Mouse (Mus musculus): Measurements from ENCODE around the gene Pi4ka. TPM values are rescaled to one million over a fixed set of nuclear protein-coding genes. Genes with fewer than 3 reads are reported as not detected.

Gene Pi4ka
- polyA plus RNA-seq, 1 experiment = 46.1 TPM

DNA sequence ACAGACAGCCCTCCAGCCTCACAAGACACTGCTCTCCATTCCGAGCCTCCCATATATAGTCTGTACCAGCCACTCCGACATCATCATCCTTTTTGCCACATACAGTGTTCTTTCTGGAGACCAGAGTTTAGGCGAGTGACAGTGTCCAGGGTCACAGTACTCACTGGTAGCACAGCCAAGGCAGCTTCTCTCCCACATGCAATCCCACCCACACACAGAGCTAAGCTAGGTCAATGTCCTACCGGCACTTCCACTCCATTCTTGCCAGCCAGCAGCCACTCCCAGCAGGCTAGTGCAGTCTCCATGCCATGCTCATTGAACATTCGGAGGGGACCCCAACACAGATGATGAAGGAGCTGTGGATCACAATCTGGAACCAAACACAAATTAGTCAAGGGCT lies 98.7 kb downstream of the Pi4ka start:
- TF ChIP-seq CTCF (IDR thresholded peaks at IDR 0.05; ENCODE audit: control insufficient read depth, insufficient read depth, low read length) (no peak), POLR2A (IDR thresholded peaks at IDR 0.05; ENCODE audit: borderline replicate concordance, control insufficient read depth, low read depth, low read length) (no peak)
- H3K4me1 ChIP-seq (ENCODE audit: control insufficient read depth, insufficient read depth, low read length) = peaks cover 3% of the 10 kb centered on the region; the same call in 1 of the 2 replicates
- no peak overlapping the region for H3K27ac ChIP-seq (ENCODE audit: control insufficient read depth, insufficient read depth, low read depth, low read length, poor library complexity)
- no peak overlapping the region for H3K4me3 ChIP-seq (replicated peaks; ENCODE audit: control insufficient read depth, low read depth, low read length)
- WGBS = 88% methylated on average over 5 of the region's 5 CpGs

DNA sequence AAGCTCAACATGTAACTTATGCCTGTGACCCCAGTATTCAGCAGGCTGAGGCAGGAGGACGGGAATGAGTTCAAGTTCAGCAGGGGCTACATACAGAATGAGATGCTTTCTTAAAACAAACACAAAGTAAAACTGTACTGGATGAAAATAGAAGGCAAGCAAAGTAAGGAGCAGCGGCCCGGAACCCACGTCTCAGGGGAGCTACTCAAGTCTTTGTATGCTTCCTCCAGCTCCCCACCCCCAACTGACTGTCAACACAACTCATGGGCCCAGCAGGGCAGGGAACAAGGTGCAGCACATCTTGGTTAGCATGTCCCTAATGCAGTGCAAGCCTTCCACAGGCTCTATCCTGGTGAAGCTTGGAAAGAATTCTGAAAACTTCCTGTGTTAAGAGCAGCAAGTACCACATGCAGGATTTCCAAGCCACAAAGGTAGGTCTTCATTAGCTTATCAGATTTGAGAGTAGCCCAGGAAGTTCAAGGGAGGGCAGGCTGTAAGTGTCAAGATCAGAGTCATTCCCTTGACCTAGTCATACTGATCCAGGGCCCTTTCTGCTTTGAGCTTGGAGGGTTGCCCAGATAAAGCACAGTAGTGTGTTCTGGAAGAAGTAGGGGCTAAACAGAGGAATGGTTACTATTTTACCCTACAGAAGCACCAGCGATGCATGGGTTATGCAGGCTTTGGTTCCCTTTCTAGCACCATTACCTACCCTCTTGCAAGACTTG lies 102.4 kb downstream of the Pi4ka start:
- no peak overlapping the region for H3K4me3 ChIP-seq (replicated peaks; ENCODE audit: control insufficient read depth, low read depth, low read length)
- TF ChIP-seq POLR2A (IDR thresholded peaks at IDR 0.05; ENCODE audit: borderline replicate concordance, control insufficient read depth, low read depth, low read length) (no peak), CTCF (IDR thresholded peaks at IDR 0.05; ENCODE audit: control insufficient read depth, insufficient read depth, low read length) (no peak)
- no peak overlapping the region for H3K27ac ChIP-seq (ENCODE audit: control insufficient read depth, insufficient read depth, low read depth, low read length, poor library complexity)
- peaks cover 3% of the 10 kb centered on the region; the same call in 1 of the 2 replicates for H3K4me1 ChIP-seq (ENCODE audit: control insufficient read depth, insufficient read depth, low read length)
- 81% methylated on average over 5 of the region's 5 CpGs for WGBS

DNA sequence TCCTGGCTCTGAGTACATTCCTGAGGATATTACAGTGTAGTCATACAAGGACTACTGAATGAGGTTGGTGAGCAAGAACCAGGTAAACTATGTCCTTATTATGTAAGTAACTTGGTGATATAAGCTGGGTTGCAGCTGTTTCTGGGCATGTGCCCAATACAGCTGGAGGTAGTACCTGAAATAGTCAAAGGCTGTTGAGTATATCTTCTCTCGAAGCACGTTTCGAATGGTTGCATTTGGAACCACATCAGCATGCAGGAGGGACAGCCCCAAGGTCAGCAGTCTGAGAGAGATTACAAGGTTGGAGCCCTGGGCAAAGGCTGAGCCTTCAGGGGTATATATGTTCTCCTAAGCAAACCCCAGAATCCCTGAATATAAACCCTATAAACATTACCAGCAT lies 105.3 kb downstream of the Pi4ka start:
- WGBS = 93% methylated on average over 3 of the region's 3 CpGs
- Histone ChIP-seq H3K27ac (ENCODE audit: control insufficient read depth, insufficient read depth, low read depth, low read length, poor library complexity) (no peak overlapping the region), H3K4me3 (replicated peaks; ENCODE audit: control insufficient read depth, low read depth, low read length) (no peak overlapping the region), H3K4me1 (ENCODE audit: control insufficient read depth, insufficient read depth, low read length) (peaks cover 3% of the 10 kb centered on the region; the same call in 1 of the 2 replicates)
- no peak for TF ChIP-seq CTCF (IDR thresholded peaks at IDR 0.05; ENCODE audit: control insufficient read depth, insufficient read depth, low read length)
- TF ChIP-seq POLR2A (IDR thresholded peaks at IDR 0.05; ENCODE audit: borderline replicate concordance, control insufficient read depth, low read depth, low read length) = no peak

DNA sequence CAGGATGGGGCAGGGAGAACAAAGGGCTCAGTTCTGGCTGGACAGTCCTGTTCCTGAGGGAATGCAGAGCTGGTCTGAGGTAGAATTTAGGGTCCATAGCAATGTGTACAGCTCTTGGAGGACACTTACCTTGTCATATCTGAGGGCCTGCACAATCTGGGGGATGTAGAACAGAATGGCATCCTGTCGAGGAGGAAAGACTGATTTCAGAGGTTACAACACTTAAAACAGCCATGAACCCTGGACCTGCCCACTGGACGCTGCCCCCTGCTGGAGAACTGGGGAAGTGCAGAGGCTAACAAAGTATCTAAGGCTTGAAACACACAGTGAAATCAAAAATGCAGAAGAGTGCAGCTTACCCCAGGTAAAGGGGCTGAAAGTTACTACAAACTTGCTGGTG lies 113.4 kb downstream of the Pi4ka start:
- Histone ChIP-seq H3K4me3 (replicated peaks; ENCODE audit: control insufficient read depth, low read depth, low read length) (no peak overlapping the region), H3K27ac (ENCODE audit: control insufficient read depth, insufficient read depth, low read depth, low read length, poor library complexity) (no peak overlapping the region), H3K4me1 (ENCODE audit: control insufficient read depth, insufficient read depth, low read length) (no peaks in the 10 kb centered on the region)
- WGBS = 0% methylated on average over 2 of the region's 2 CpGs
- TF ChIP-seq CTCF (IDR thresholded peaks at IDR 0.05; ENCODE audit: control insufficient read depth, insufficient read depth, low read length) = peak; percentile 94
- TF ChIP-seq POLR2A (IDR thresholded peaks at IDR 0.05; ENCODE audit: borderline replicate concordance, control insufficient read depth, low read depth, low read length) = no peak

DNA sequence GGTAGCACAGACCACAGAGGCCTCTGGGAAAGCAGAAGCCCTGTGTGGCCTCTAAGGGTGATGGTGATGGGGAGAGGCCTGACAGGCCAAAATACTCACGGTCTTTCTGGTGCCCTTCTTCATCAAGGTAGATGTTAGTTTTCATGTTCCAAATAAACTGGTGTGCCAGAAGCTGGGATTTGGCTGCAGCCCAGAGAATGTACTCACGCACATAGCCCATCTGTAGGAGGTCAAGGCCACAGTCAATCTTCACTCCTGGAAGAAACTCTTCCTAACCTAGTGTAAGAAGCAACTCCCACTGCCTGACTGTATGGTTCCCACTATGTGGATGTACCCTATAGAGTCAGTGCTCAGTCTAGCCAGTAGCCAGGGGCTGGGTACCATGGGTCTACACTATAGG lies 115.1 kb downstream of the Pi4ka start:
- WGBS = 92% methylated on average over 2 of the region's 2 CpGs
- TF ChIP-seq POLR2A (IDR thresholded peaks at IDR 0.05; ENCODE audit: borderline replicate concordance, control insufficient read depth, low read depth, low read length) = no peak
- TF ChIP-seq CTCF (IDR thresholded peaks at IDR 0.05; ENCODE audit: control insufficient read depth, insufficient read depth, low read length) = no peak
- no peak overlapping the region for H3K27ac ChIP-seq (ENCODE audit: control insufficient read depth, insufficient read depth, low read depth, low read length, poor library complexity)
- no peak overlapping the region for H3K4me3 ChIP-seq (replicated peaks; ENCODE audit: control insufficient read depth, low read depth, low read length)
- H3K4me1 ChIP-seq (ENCODE audit: control insufficient read depth, insufficient read depth, low read length) = no peaks in the 10 kb centered on the region

DNA sequence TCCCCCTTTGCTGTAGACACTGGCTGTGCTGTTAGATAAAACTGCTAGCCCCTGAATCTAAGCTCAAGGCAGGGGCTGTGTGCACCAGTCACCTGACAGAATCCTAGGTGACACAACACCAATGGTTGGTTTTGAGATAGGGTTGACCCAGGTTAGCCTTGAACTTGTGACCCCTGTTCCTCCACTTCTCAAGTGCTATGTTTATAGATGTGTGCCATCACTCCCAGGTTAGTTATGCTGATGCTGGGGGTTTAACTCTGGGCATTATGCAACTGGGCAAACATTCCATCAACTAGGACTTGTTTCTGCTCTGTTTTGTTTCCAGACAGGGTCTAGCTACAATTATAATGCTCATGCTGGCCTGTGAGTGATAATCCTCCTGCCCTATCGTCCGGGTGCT lies 119.0 kb downstream of the Pi4ka start:
- Histone ChIP-seq H3K4me3 (replicated peaks; ENCODE audit: control insufficient read depth, low read depth, low read length) (no peak overlapping the region), H3K27ac (ENCODE audit: control insufficient read depth, insufficient read depth, low read depth, low read length, poor library complexity) (no peak overlapping the region), H3K4me1 (ENCODE audit: control insufficient read depth, insufficient read depth, low read length) (no peaks in the 10 kb centered on the region)
- 87% methylated on average over 2 of the region's 2 CpGs for WGBS
- TF ChIP-seq CTCF (IDR thresholded peaks at IDR 0.05; ENCODE audit: control insufficient read depth, insufficient read depth, low read length) = no peak
- no peak for TF ChIP-seq POLR2A (IDR thresholded peaks at IDR 0.05; ENCODE audit: borderline replicate concordance, control insufficient read depth, low read depth, low read length)

DNA sequence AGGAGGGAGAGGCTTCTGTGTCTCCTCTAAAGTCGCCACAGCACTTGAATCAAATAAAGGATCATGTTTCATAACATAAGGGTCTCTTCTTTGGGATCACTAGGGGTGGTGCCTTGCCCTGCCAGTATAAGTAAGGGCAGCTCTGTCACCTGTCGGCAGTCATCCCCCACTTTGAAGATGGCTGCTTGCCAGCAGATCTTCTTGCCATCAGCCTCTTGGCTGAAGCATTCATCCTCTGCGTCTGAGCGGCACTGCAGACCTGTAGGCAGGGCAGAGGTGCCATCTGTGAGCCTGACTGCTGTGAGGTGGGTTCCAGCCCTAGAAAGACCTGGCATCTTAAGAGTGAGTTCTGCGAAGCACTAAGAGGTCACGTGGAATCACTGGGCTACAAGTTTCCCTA lies 123.0 kb downstream of the Pi4ka start:
- TF ChIP-seq CTCF (IDR thresholded peaks at IDR 0.05; ENCODE audit: control insufficient read depth, insufficient read depth, low read length) = no peak
- Histone ChIP-seq H3K4me3 (replicated peaks; ENCODE audit: control insufficient read depth, low read depth, low read length) (no peak overlapping the region), H3K27ac (ENCODE audit: control insufficient read depth, insufficient read depth, low read depth, low read length, poor library complexity) (no peak overlapping the region), H3K4me1 (ENCODE audit: control insufficient read depth, insufficient read depth, low read length) (no peaks in the 10 kb centered on the region)
- 86% methylated on average over 6 of the region's 6 CpGs for WGBS

DNA sequence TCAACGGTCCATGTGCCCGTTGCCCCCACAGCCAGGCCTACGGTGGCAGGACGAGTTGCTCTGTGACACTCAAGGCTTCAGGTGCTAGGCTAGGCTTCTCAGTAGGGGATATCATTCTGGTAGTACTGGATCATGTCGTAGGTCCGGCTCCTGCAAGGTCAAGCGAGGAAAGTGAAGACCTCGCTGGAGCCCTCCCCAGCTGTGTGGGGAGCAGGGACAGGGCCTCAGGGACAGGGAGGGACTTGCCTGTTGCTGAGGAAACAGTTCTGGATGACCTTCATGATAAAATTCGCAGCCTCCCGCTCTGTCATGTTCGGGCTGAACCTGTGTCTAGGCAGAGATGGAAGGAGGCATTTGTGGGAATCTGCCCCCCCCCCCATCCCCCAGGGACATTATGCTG lies 125.6 kb downstream of the Pi4ka start:
- TF ChIP-seq POLR2A (IDR thresholded peaks at IDR 0.05; ENCODE audit: borderline replicate concordance, control insufficient read depth, low read depth, low read length) = no peak
- TF ChIP-seq CTCF (IDR thresholded peaks at IDR 0.05; ENCODE audit: control insufficient read depth, insufficient read depth, low read length) = no peak
- 89% methylated on average over 11 of the region's 11 CpGs for WGBS
- Histone ChIP-seq H3K4me1 (ENCODE audit: control insufficient read depth, insufficient read depth, low read length) (peaks cover 4% of the 10 kb centered on the region; the same call in 1 of the 2 replicates), H3K27ac (ENCODE audit: control insufficient read depth, insufficient read depth, low read depth, low read length, poor library complexity) (no peak overlapping the region), H3K4me3 (replicated peaks; ENCODE audit: control insufficient read depth, low read depth, low read length) (no peak overlapping the region)
